13 mouse cellular contexts compared by ENCODE assay signal in the genomic region with DNA sequence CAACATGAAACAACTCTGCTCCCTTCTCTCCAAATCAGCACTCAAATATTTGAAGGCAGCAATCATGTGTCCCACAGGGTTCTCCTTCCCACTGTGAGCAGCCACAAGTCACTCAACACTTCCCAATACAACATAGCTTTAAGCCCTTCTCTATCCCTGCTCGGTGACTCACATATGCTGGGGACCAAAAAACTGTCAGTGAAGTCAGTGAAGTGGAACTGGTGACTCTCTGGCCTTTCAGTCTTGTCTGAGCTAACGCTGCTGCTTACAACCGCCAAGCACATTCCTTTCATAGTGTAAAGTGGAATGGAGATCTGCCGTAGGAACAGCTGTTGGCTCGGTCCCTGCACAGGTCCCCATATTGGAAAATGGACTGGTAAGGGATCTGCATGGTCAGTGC.
DNase-seq lines count a peak whose midpoint lies in the region; ATAC-seq and TF ChIP-seq lines count a peak whose summit lies in the region.
"Had no signal": no experiment of that assay in that cellular context is flagged by ENCODE, and none has a peak within 500 bp of the region (broad histone marks: within the 10 kb centered on the region; RNA-seq: fewer than 3 reads in every experiment).

No protein-coding gene starts in this region.

- H3K4me1 ChIP-seq in heart, embryonic 10.5 days = peaks cover 41% of the 10 kb centered on the region
- peaks cover 16% of the 10 kb centered on the region; the same call in 1 of the 2 replicates for H3K4me1 ChIP-seq in lung, embryonic 15.5 days
- H3K4me1 ChIP-seq in cerebellum, adult 2 months (ENCODE audit: control insufficient read depth, insufficient read depth, low read length) = no peaks in the 10 kb centered on the region; the same call in 1 of the 2 replicates

- no peaks in the 10 kb centered on the region for H3K9me3 ChIP-seq in heart, embryonic 10.5 days
- no peaks in the 10 kb centered on the region for H3K9me3 ChIP-seq in lung, embryonic 15.5 days
- H3K9me3 ChIP-seq: neural tube, embryonic 12.5 days had no signal

- peak; percentile 17 for DNase-seq in urinary bladder, postnatal 14 days (ENCODE audit: low spot score)
- DNase-seq in urinary bladder, postnatal 10 days (ENCODE audit: low spot score) = no peak
- DNase-seq in heart, embryonic 10.5 days (ENCODE audit: low spot score) = peak; percentile 79
- DNase-seq in cerebellum, adult 18-20 months = no peak
- DNase-seq in spleen, postnatal 36 days (ENCODE audit: low spot score in 2 of 2) = no peak
- DNase-seq in cerebellum, adult 2 months = no peak
- DNase-seq: kidney, postnatal 25 days; right cerebral cortex, postnatal 25 days; thymus, postnatal 25 days had no signal

- H3K4me3 ChIP-seq in heart, embryonic 10.5 days = no peak overlapping the region
- H3K4me3 ChIP-seq in lung, embryonic 15.5 days = no peak overlapping the region
- H3K4me3 ChIP-seq in cerebellum, adult 2 months (replicated peaks; ENCODE audit: insufficient read depth, low read depth, low read length) = no peak overlapping the region
- H3K4me3 ChIP-seq: neural tube, embryonic 12.5 days had no signal

- TF ChIP-seq POLR2A in cerebellum, adult 2 months (IDR thresholded peaks at IDR 0.05; ENCODE audit: borderline replicate concordance, insufficient read depth, low read length) = no peak

- ATAC-seq in lung, embryonic 15.5 days (ENCODE audit: borderline replicate concordance, extremely low read depth, low FRiP score, low TSS enrichment) = peak; percentile 59; the same call in 1 of the 2 replicates
- ATAC-seq: forebrain, embryonic 16.5 days had no signal

- no peak for TF ChIP-seq CTCF in cerebellum, adult 2 months (IDR thresholded peaks at IDR 0.05; ENCODE audit: borderline replicate concordance, insufficient read depth, low read depth, low read length)

- H3K27ac ChIP-seq in heart, embryonic 10.5 days = peak overlapping the region; percentile 75
- H3K27ac ChIP-seq in lung, embryonic 15.5 days = peak overlapping the region; percentile 23; the same call in 1 of the 2 replicates
- H3K27ac ChIP-seq in cerebellum, adult 2 months (ENCODE audit: insufficient read depth, low read length) = no peak overlapping the region
- H3K27ac ChIP-seq: macrophage; neural tube, embryonic 12.5 days had no signal

- no peaks in the 10 kb centered on the region for H3K27me3 ChIP-seq in heart, embryonic 10.5 days (ENCODE audit: insufficient read depth, poor library complexity, severe bottlenecking)
- no peaks in the 10 kb centered on the region for H3K27me3 ChIP-seq in lung, embryonic 15.5 days
- H3K27me3 ChIP-seq in cerebellum, adult 2 months (ENCODE audit: control insufficient read depth, insufficient read depth, low read length) = no peaks in the 10 kb centered on the region
- H3K27me3 ChIP-seq: neural tube, embryonic 12.5 days had no signal

- no peaks in the 10 kb centered on the region for H3K36me3 ChIP-seq in heart, embryonic 10.5 days
- no peaks in the 10 kb centered on the region for H3K36me3 ChIP-seq in lung, embryonic 15.5 days

- WGBS in heart, embryonic 10.5 days = 43% methylated on average over 5 of the region's 5 CpGs
- 39% methylated on average over 5 of the region's 5 CpGs for WGBS in lung, embryonic 15.5 days
- 90% methylated on average over 5 of the region's 5 CpGs for WGBS in cerebellum, adult 2 months

- no peak overlapping the region for H3K4me2 ChIP-seq in lung, embryonic 15.5 days
- H3K4me2 ChIP-seq: neural tube, embryonic 12.5 days had no signal

- no peak overlapping the region for H3K9ac ChIP-seq in lung, embryonic 15.5 days
- H3K9ac ChIP-seq: neural tube, embryonic 12.5 days had no signal

Comparison
In these comparisons a context has a peak if more than half of its experiments do, and no peak if none do; other contexts are left out.
1. DNase-seq: peak in urinary bladder, postnatal 14 days (single experiment) and heart, embryonic 10.5 days (single experiment); none in urinary bladder, postnatal 10 days (single experiment), cerebellum, adult 18-20 months (0 of 2), spleen, postnatal 36 days (0 of 2) and cerebellum, adult 2 months (0 of 2).